Mouse (Mus musculus) MEL (cell line): ENCODE measurements around the gene Hbb-bs. TPM values are rescaled to one million over a fixed set of nuclear protein-coding genes. Genes with fewer than 3 reads are reported as not detected.

ENCODE experiments used
- DNase-seq: peaks from one replicate; pipeline ENCODE4 v3.0.0; 2011; ENCODE audit warnings: low read depth, low spot score
- H3K27ac ChIP-seq: 2 replicates; pipeline ENCODE4 v1.5.1; 2012; ENCODE audit warnings: low read depth, mild to moderate bottlenecking, control low read depth, low read length, moderate library complexity; ENCODE audit not compliant: control insufficient read depth
- H3K27me3 ChIP-seq, 2 experiments: fragments of 150-350 bp in 1 of 2; sonication (generic) in 1 of 2; 2 replicates each; pipeline ENCODE4 v1.6.1; 2012; ENCODE audit warnings: low read length in 2 of 2, mild to moderate bottlenecking in 2 of 2, improper control_type of control experiment in 1 of 2, moderate library complexity in 1 of 2; ENCODE audit not compliant: insufficient read depth in 2 of 2, control insufficient read depth in 1 of 2
- H3K36me3 ChIP-seq, 2 experiments: 2 replicates each; pipeline ENCODE4 v1.6.1; 2012 to 2014; ENCODE audit warnings: low read length in 2 of 2, improper control_type of control experiment in 1 of 2, inconsistent platforms in 1 of 2, mild to moderate bottlenecking in 1 of 2; ENCODE audit not compliant: insufficient read depth in 2 of 2, control insufficient read depth in 1 of 2
- H3K4me1 ChIP-seq, 2 experiments: fragments of 150-350 bp in 1 of 2; sonication (generic) in 1 of 2; 2 replicates each; pipeline ENCODE4 v1.6.1; 2012; ENCODE audit warnings: low read length in 2 of 2, improper control_type of control experiment in 1 of 2, mild to moderate bottlenecking in 1 of 2; ENCODE audit not compliant: insufficient read depth in 2 of 2, control insufficient read depth in 1 of 2
- H3K4me3 ChIP-seq, 2 experiments: fragments of 150-350 bp in 1 of 2; sonication (generic) in 1 of 2; 2 replicates each; pipeline ENCODE4 v1.5.1; 2012; ENCODE audit warnings: low read depth in 2 of 2, low read length in 2 of 2, mild to moderate bottlenecking in 2 of 2, moderate library complexity in 2 of 2, control low read depth in 1 of 2, improper control_type of control experiment in 1 of 2; ENCODE audit not compliant: control insufficient read depth in 1 of 2, insufficient read depth in 1 of 2
- H3K79me2 ChIP-seq: 2 replicates; pipeline ENCODE4 v1.6.1; 2012; ENCODE audit warnings: mild to moderate bottlenecking, low read length, moderate library complexity; ENCODE audit not compliant: control insufficient read depth, poor library complexity, insufficient read depth
- H3K9ac ChIP-seq: 2 replicates; pipeline ENCODE4 v1.6.1; 2012; ENCODE audit warnings: low read depth, mild to moderate bottlenecking, control low read depth, low read length, moderate library complexity; ENCODE audit not compliant: control insufficient read depth, poor library complexity, severe bottlenecking
- H3K9me3 ChIP-seq: fragments of 150-350 bp; sonication (generic); replicated peaks from 2 replicates; pipeline ENCODE4 v1.6.1; 2012; ENCODE audit warnings: mild to moderate bottlenecking, low read length, improper control_type of control experiment, moderate library complexity; ENCODE audit not compliant: insufficient read depth
- BHLHE40 ChIP-seq: IDR thresholded peaks from 2 replicates; pipeline ENCODE4 v1.6.1; 2012; ENCODE audit warnings: low read depth, mild to moderate bottlenecking, inconsistent platforms, low read length, improper control_type of control experiment, borderline replicate concordance
- CHD1 ChIP-seq: IDR thresholded peaks from 2 replicates; pipeline ENCODE4 v1.6.1; 2012; ENCODE audit warnings: low read depth, mild to moderate bottlenecking, inconsistent platforms, low read length, improper control_type of control experiment
- CHD2 ChIP-seq: IDR thresholded peaks from 2 replicates; pipeline ENCODE4 v1.6.1; 2011; ENCODE audit warnings: low read length, improper control_type of control experiment
- CTCF ChIP-seq, 3 experiments: IDR thresholded peaks in 2 of 3; conservative IDR thresholded peaks in 1 of 3; 2 replicates each; pipeline ENCODE4 v1.5.1; 2011 to 2012; ENCODE audit warnings: low read length in 3 of 3, low read depth in 2 of 3, mild to moderate bottlenecking in 2 of 3, improper control_type of control experiment in 1 of 3, inconsistent platforms in 1 of 3, mixed read lengths in 1 of 3, moderate library complexity in 1 of 3; ENCODE audit not compliant: control insufficient read depth in 1 of 3, insufficient read depth in 1 of 3, poor library complexity in 1 of 3, severe bottlenecking in 1 of 3
- E2F4 ChIP-seq: IDR thresholded peaks from 2 replicates; pipeline ENCODE4 v1.6.1; 2011; ENCODE audit warnings: low read depth, low read length, improper control_type of control experiment, borderline replicate concordance
- ELF1 ChIP-seq: IDR thresholded peaks from 2 replicates; pipeline ENCODE4 v1.6.1; 2014; ENCODE audit warnings: low read depth, mild to moderate bottlenecking, inconsistent platforms, low read length, improper control_type of control experiment, moderate library complexity
- EP300 ChIP-seq, 2 experiments: IDR thresholded peaks; 2 replicates each; pipeline ENCODE4 v1.6.1; 2011; ENCODE audit warnings: improper control_type of control experiment in 2 of 2, low read length in 2 of 2, low read depth in 1 of 2, mild to moderate bottlenecking in 1 of 2
- GABPA ChIP-seq: IDR thresholded peaks from 2 replicates; pipeline ENCODE4 v1.6.1; 2012; ENCODE audit warnings: low read depth, mild to moderate bottlenecking, inconsistent platforms, low read length, improper control_type of control experiment, moderate library complexity
- KAT2A ChIP-seq: conservative IDR thresholded peaks from 2 replicates; pipeline ENCODE4 v1.6.1; 2012; ENCODE audit warnings: low read depth, low read length, improper control_type of control experiment, inconsistent platforms
- MAFK ChIP-seq: IDR thresholded peaks from 2 replicates; pipeline ENCODE4 v1.6.1; 2011; ENCODE audit warnings: low read depth, mild to moderate bottlenecking, low read length, improper control_type of control experiment, borderline replicate concordance
- MAX ChIP-seq: IDR thresholded peaks from 2 replicates; pipeline ENCODE4 v1.6.1; 2011; ENCODE audit warnings: low read length, improper control_type of control experiment
- MAZ ChIP-seq: IDR thresholded peaks from 2 replicates; pipeline ENCODE4 v1.6.1; 2012; ENCODE audit warnings: low read depth, mild to moderate bottlenecking, inconsistent platforms, low read length, improper control_type of control experiment
- MEF2A ChIP-seq: IDR thresholded peaks from 2 replicates; pipeline ENCODE4 v1.6.1; 2014; ENCODE audit warnings: low read depth, mild to moderate bottlenecking, inconsistent platforms, low read length, improper control_type of control experiment; ENCODE audit not compliant: poor library complexity, insufficient replicate concordance, severe bottlenecking; ENCODE audit errors: extremely low read depth
- MXI1 ChIP-seq: IDR thresholded peaks from 2 replicates; pipeline ENCODE4 v1.6.1; 2011; ENCODE audit warnings: mild to moderate bottlenecking, low read depth, low read length, improper control_type of control experiment
- MYB ChIP-seq: IDR thresholded peaks from 2 replicates; pipeline ENCODE4 v1.6.1; 2011; ENCODE audit warnings: mild to moderate bottlenecking, low read depth, low read length, improper control_type of control experiment
- MYC ChIP-seq: IDR thresholded peaks from 2 replicates; pipeline ENCODE4 v1.6.1; 2011; ENCODE audit warnings: low read depth, mild to moderate bottlenecking, low read length, improper control_type of control experiment, moderate library complexity
- NRF1 ChIP-seq: IDR thresholded peaks from 2 replicates; pipeline ENCODE4 v1.6.1; 2014; ENCODE audit warnings: low read depth, mild to moderate bottlenecking, inconsistent platforms, low read length, improper control_type of control experiment, moderate library complexity; ENCODE audit not compliant: poor library complexity, insufficient read depth, severe bottlenecking
- POLR2AphosphoS2 ChIP-seq: IDR thresholded peaks from 2 replicates; pipeline ENCODE4 v1.6.1; 2011; ENCODE audit warnings: low read length, improper control_type of control experiment
- RAD21 ChIP-seq: IDR thresholded peaks from 2 replicates; pipeline ENCODE4 v1.6.1; 2011; ENCODE audit warnings: mild to moderate bottlenecking, low read depth, low read length, improper control_type of control experiment
- RCOR1 ChIP-seq: IDR thresholded peaks from 2 replicates; pipeline ENCODE4 v1.6.1; 2012; ENCODE audit warnings: low read depth, mild to moderate bottlenecking, inconsistent platforms, low read length, improper control_type of control experiment
- SIN3A ChIP-seq: IDR thresholded peaks from 2 replicates; pipeline ENCODE4 v1.6.1; 2012; ENCODE audit warnings: low read length, improper control_type of control experiment, inconsistent platforms
- SMC3 ChIP-seq: IDR thresholded peaks from 2 replicates; pipeline ENCODE4 v1.6.1; 2011; ENCODE audit warnings: low read depth, low read length, improper control_type of control experiment
- TBP ChIP-seq: IDR thresholded peaks from 2 replicates; pipeline ENCODE4 v1.8.0; 2011; ENCODE audit warnings: low read depth, low read length, improper control_type of control experiment
- TCF12 ChIP-seq: IDR thresholded peaks from 2 replicates; pipeline ENCODE4 v1.6.1; 2014; ENCODE audit warnings: low read depth, mild to moderate bottlenecking, inconsistent platforms, low read length, improper control_type of control experiment, moderate library complexity
- UBTF ChIP-seq: IDR thresholded peaks from 2 replicates; pipeline ENCODE4 v1.6.1; 2012; ENCODE audit warnings: low read depth, mild to moderate bottlenecking, inconsistent platforms, low read length, improper control_type of control experiment, moderate library complexity, borderline replicate concordance; ENCODE audit not compliant: insufficient read depth
- USF1 ChIP-seq: IDR thresholded peaks from 2 replicates; pipeline ENCODE4 v1.6.1; 2014; ENCODE audit warnings: low read depth, mild to moderate bottlenecking, inconsistent platforms, low read length, improper control_type of control experiment, moderate library complexity
- USF2 ChIP-seq, 2 experiments: IDR thresholded peaks; 2 replicates each; pipeline ENCODE4 v1.6.1; 2011 to 2012; ENCODE audit warnings: improper control_type of control experiment in 2 of 2, low read length in 2 of 2, borderline replicate concordance in 1 of 2, inconsistent platforms in 1 of 2, low read depth in 1 of 2, mild to moderate bottlenecking in 1 of 2; ENCODE audit not compliant: insufficient read depth in 1 of 2
- ZC3H11A ChIP-seq: IDR thresholded peaks from 2 replicates; pipeline ENCODE4 v1.6.1; 2012; ENCODE audit warnings: low read depth, mild to moderate bottlenecking, inconsistent platforms, low read length, improper control_type of control experiment
- ZKSCAN1 ChIP-seq: IDR thresholded peaks from 2 replicates; pipeline ENCODE4 v1.6.1; 2012; ENCODE audit warnings: low read depth, mild to moderate bottlenecking, inconsistent platforms, low read length, improper control_type of control experiment, moderate library complexity
- ZMIZ1 ChIP-seq: IDR thresholded peaks from 2 replicates; pipeline ENCODE4 v1.6.1; 2012; ENCODE audit warnings: low read depth, mild to moderate bottlenecking, inconsistent platforms, low read length, improper control_type of control experiment, moderate library complexity
- ZNF384 ChIP-seq: IDR thresholded peaks from 2 replicates; pipeline ENCODE4 v1.6.1; 2012; ENCODE audit warnings: low read depth, mild to moderate bottlenecking, inconsistent platforms, low read length, improper control_type of control experiment
- polyA plus RNA-seq, 2 experiments: library from polyadenylated mRNA; stranded (reverse) in 1 of 2; unstranded in 1 of 2; fragments of >175 nt in 1 of 2; fragments of >200 nt in 1 of 2; gene quantifications; 2 replicates each; pipeline versions ENCODE4 v1.2.1 to v1.2.4; 2012; ENCODE audit warnings: low replicate concordance in 2 of 2, low read depth in 1 of 2; ENCODE audit not compliant: insufficient read length in 2 of 2, insufficient read depth in 1 of 2, missing spikeins in 1 of 2
- total RNA-seq: library from RNA; depleted of rRNA; stranded (reverse); fragments of 300-350 nt; gene quantifications from 2 replicates; pipeline ENCODE4 v1.2.3, GENCODE M21; 2012

The Hbb-bs gene
- total and polyA plus RNA-seq, 3 experiments = 79.0 to 208 TPM; not detected in 1

- TF ChIP-seq EP300 (IDR thresholded peaks at IDR 0.05; ENCODE audit: low read depth in 1 of 2, low read length in 2 of 2) (no peak), MAZ (no peak), RAD21 (peak; percentile 47), CHD1 (no peak), SIN3A (0 out of 2 replicates have a peak, but pooled peaks have one; percentile 21), UBTF (no peak), USF1 (no peak), MAX (no peak), TBP (no peak), CTCF (IDR thresholded peaks at IDR 0.05 in 2 of 3, conservative IDR thresholded peaks at IDR 0.05 in 1 of 3; ENCODE audit: control insufficient read depth in 1 of 3, insufficient read depth in 1 of 3, low read depth in 2 of 3, low read length in 3 of 3, poor library complexity in 1 of 3, severe bottlenecking in 1 of 3) (peak; percentile 34 to 58 (median 46); a peak in 5 of 6 replicates), MAFK (no peak), RCOR1 (no peak), MYC (no peak)
Observed at GRCm38 (mm10) chr7:103806856-103807255, 21.0 kb downstream of the Hbb-bs start (continued).

GRCm38 (mm10) chr7:103792669-103793388 lies 35.1 kb downstream of the Hbb-bs start:
- no peak overlapping the region for H3K27ac ChIP-seq
- peak; percentile 71 for DNase-seq
- H3K79me2 ChIP-seq = no peaks in the 10 kb centered on the region
- no peak overlapping the region for H3K9ac ChIP-seq
- H3K9me3 ChIP-seq = no peaks in the 10 kb centered on the region
- no peaks in the 10 kb centered on the region for H3K4me1 ChIP-seq
- no peaks in the 10 kb centered on the region for H3K36me3 ChIP-seq
- no peaks in the 10 kb centered on the region for H3K27me3 ChIP-seq
- no peak overlapping the region for H3K4me3 ChIP-seq
- TF ChIP-seq BHLHE40 (peak; percentile 97), MAX (no peak), ZKSCAN1 (no peak), MYB (no peak), MYC (0 out of 2 replicates have a peak, but pooled peaks have one; percentile 43), KAT2A (no peak), ELF1 (no peak), GABPA (no peak), MXI1 (peak; percentile 32; the same call in 1 of the 2 replicates), CHD2 (no peak), USF2 (IDR thresholded peaks at IDR 0.05; ENCODE audit: borderline replicate concordance in 1 of 2, insufficient read depth in 1 of 2, low read depth in 1 of 2, low read length in 2 of 2) (no peak), UBTF (no peak), RAD21 (peak; percentile 65), ZC3H11A (peak; percentile 63), RCOR1 (no peak), TCF12 (0 out of 2 replicates have a peak, but pooled peaks have one; percentile 57), MEF2A (no peak), EP300 (IDR thresholded peaks at IDR 0.05; ENCODE audit: low read depth in 1 of 2, low read length in 2 of 2) (peak; percentile 21 to 68; a peak in 3 of 4 replicates), E2F4 (no peak), POLR2AphosphoS2 (no peak), NRF1 (no peak), MAZ (peak; percentile 77), CTCF (IDR thresholded peaks at IDR 0.05 in 2 of 3, conservative IDR thresholded peaks at IDR 0.05 in 1 of 3; ENCODE audit: control insufficient read depth in 1 of 3, insufficient read depth in 1 of 3, low read depth in 2 of 3, low read length in 3 of 3, poor library complexity in 1 of 3, severe bottlenecking in 1 of 3) (peak; percentile 30 to 63 (median 49)), SMC3 (peak; percentile 74), ZNF384 (no peak), MAFK (no peak), TBP (no peak), ZMIZ1 (no peak)
